Mouse (Mus musculus) heart, adult 2 months (tissue): ENCODE data around the gene Med15. TPM values are rescaled to one million over a fixed set of nuclear protein-coding genes. Genes with fewer than 3 reads are reported as not detected.

Experiments used
- DNase-seq, 2 experiments: peaks; one replicate each; pipeline ENCODE4 v3.0.0; 2021
- H3K27ac ChIP-seq: fragments of 200-600 bp; 2 replicates; pipeline ENCODE4 v1.8.1; 2022
- H3K27me3 ChIP-seq: fragments of 200-500 bp; 2 replicates; pipeline ENCODE4 v1.6.1; 2012; ENCODE audit warnings: mild to moderate bottlenecking, low read length, inconsistent platforms, mixed read lengths; ENCODE audit not compliant: control insufficient read depth, insufficient read depth
- H3K36me3 ChIP-seq: fragments of 200-500 bp; 2 replicates; pipeline ENCODE4 v1.6.1; 2012; ENCODE audit warnings: low read length, inconsistent platforms; ENCODE audit not compliant: control insufficient read depth, insufficient read depth
- H3K4me1 ChIP-seq: fragments of 200-500 bp; 2 replicates; pipeline ENCODE4 v1.6.1; 2011; ENCODE audit warnings: low read length; ENCODE audit not compliant: control insufficient read depth, insufficient read depth
- H3K4me3 ChIP-seq: fragments of 200-600 bp; 2 replicates; pipeline ENCODE4 v1.8.1; 2022
- H3K79me2 ChIP-seq: fragments of 200-500 bp; replicated peaks from 2 replicates; pipeline ENCODE4 v1.6.1; 2012; ENCODE audit warnings: mild to moderate bottlenecking, inconsistent platforms, low read length, moderate library complexity, mixed read lengths; ENCODE audit not compliant: control insufficient read depth, insufficient read depth
- H3K9ac ChIP-seq: fragments of 200-500 bp; 2 replicates; pipeline ENCODE4 v1.6.1; 2012; ENCODE audit warnings: low read depth, mild to moderate bottlenecking, control low read depth, inconsistent platforms, low read length, mixed read lengths
- CTCF ChIP-seq: fragments of 200-600 bp; IDR thresholded peaks from 2 replicates; pipeline ENCODE4 v1.8.1; 2022; ENCODE audit warnings: antibody characterized with exemption, mild to moderate bottlenecking, moderate library complexity
- EP300 ChIP-seq: fragments of 200-500 bp; IDR thresholded peaks from 2 replicates; pipeline ENCODE4 v1.6.1; 2011; ENCODE audit warnings: low read depth, low read length, control low read depth; ENCODE audit not compliant: insufficient read depth
- POLR2A ChIP-seq: fragments of 200-500 bp; IDR thresholded peaks from 2 replicates; pipeline ENCODE4 v1.6.1; 2011; ENCODE audit warnings: mild to moderate bottlenecking, low read depth, low read length, control low read depth; ENCODE audit not compliant: insufficient read depth
- WGBS: fragments of 180-500 bp; shearing (Covaris S2); methylation state at CpG from one replicate; pipeline ENCODE4 v1.1.7; 2018; 5-methylcytosine and 5-hydroxymethylcytosine counted together
- intact Hi-C: fragments of 180-260 bp; cut with DNase I; formaldehyde crosslinking; loops from one replicate; pipeline ENCODE4 v1.15.1; 2025
- polyA plus RNA-seq: library from polyadenylated mRNA; depleted of rRNA; stranded (reverse); fragments of >200 nt; gene quantifications from 2 replicates; pipeline ENCODE4 v1.2.3, GENCODE M21; 2012
- total RNA-seq, 2 experiments: library from RNA; stranded (reverse); gene quantifications; 2 replicates each; pipeline ENCODE4 v1.2.3; 2021

Gene Med15
- total and polyA plus RNA-seq, 3 experiments = 21.5 to 44.3 (median 24.9) TPM

GRCm38 (mm10) chr16:17729974-17730373 lies 2.7 kb downstream of the Med15 start:
- intact Hi-C loops = loop anchor here (5.0 kb wide), 1 partner anchor 113 kb away; the partner anchor contains the start of gene Smpd4
- H3K9ac ChIP-seq = no peak overlapping the region
- H3K27ac ChIP-seq = no peak overlapping the region
- H3K4me1 ChIP-seq = peaks cover 1% of the 10 kb centered on the region
- H3K27me3 ChIP-seq = peaks cover 1% of the 10 kb centered on the region; the same call in 1 of the 2 replicates
- H3K36me3 ChIP-seq = no peaks in the 10 kb centered on the region
- TF ChIP-seq EP300 = no peak
- TF ChIP-seq POLR2A = no peak
- TF ChIP-seq CTCF = peak; percentile 47
- H3K4me3 ChIP-seq = no peak overlapping the region
- DNase-seq = no peak
- no peaks in the 10 kb centered on the region for H3K79me2 ChIP-seq

GRCm38 (mm10) chr16:17727179-17727861 lies 5.4 kb downstream of the Med15 start:
- no peak overlapping the region for H3K4me3 ChIP-seq
- intact Hi-C loops = loop anchor here (1.0 to 5.0 kb wide), 3 partner anchors 81 to 169 kb away; partner anchors contain the start of genes Ccdc74a and Smpd4

GRCm38 (mm10) chr16:17724448-17724847 lies 8.2 kb downstream of the Med15 start:
- Histone ChIP-seq H3K36me3 (0 out of 2 replicates have a peak, but pooled peaks cover 2% of the 10 kb centered on the region), H3K27me3 (no peaks in the 10 kb centered on the region), H3K4me1 (peaks cover 1% of the 10 kb centered on the region), H3K79me2 (no peaks in the 10 kb centered on the region; the same call in 1 of the 2 replicates), H3K4me3 (no peak overlapping the region), H3K9ac (no peak overlapping the region), H3K27ac (no peak overlapping the region)
- WGBS = 95% methylated on average over 3 of the region's 3 CpGs
- DNase-seq = no peak
- no peak for TF ChIP-seq EP300
- no peak for TF ChIP-seq CTCF
- TF ChIP-seq POLR2A = no peak
- intact Hi-C loops = loop anchor here (5.0 kb wide), 1 partner anchor 317 kb away; the partner anchor contains the start of genes Pi4ka and Snap29

More at GRCm38 (mm10) chr16:17727179-17727861, 5.4 kb downstream of the Med15 start:
- peak overlapping the region; percentile 50; the same call in 1 of the 2 replicates for H3K9ac ChIP-seq
- no peaks in the 10 kb centered on the region for H3K27me3 ChIP-seq
- H3K79me2 ChIP-seq = no peaks in the 10 kb centered on the region
- DNase-seq = peak; percentile 39 to 56
- H3K36me3 ChIP-seq = no peaks in the 10 kb centered on the region
- 13% methylated on average over 5 of the region's 5 CpGs for WGBS
- peaks cover 1% of the 10 kb centered on the region for H3K4me1 ChIP-seq
- H3K27ac ChIP-seq = no peak overlapping the region; the same call in 1 of the 2 replicates
- TF ChIP-seq POLR2A = peak; percentile 41; the same call in 1 of the 2 replicates
- TF ChIP-seq CTCF = peak; percentile 77
- no peak for TF ChIP-seq EP300

GRCm38 (mm10) chr16:17723325-17723626 lies 9.4 kb downstream of the Med15 start:
- H3K27me3 ChIP-seq = no peaks in the 10 kb centered on the region
- H3K4me3 ChIP-seq = no peak overlapping the region
- intact Hi-C loops = loop anchor here (5.0 kb wide), 1 partner anchor 316 kb away; the partner anchor contains the start of genes Pi4ka and Snap29
- WGBS = 64% methylated on average over 1 of the region's 1 CpGs
- H3K4me1 ChIP-seq = peaks cover 1% of the 10 kb centered on the region
- TF ChIP-seq POLR2A = no peak
- TF ChIP-seq CTCF = no peak
- TF ChIP-seq EP300 = no peak
- no peak overlapping the region for H3K9ac ChIP-seq
- no peak for DNase-seq
- H3K27ac ChIP-seq = no peak overlapping the region
- H3K79me2 ChIP-seq = no peaks in the 10 kb centered on the region; the same call in 1 of the 2 replicates
- 0 out of 2 replicates have a peak, but pooled peaks cover 2% of the 10 kb centered on the region for H3K36me3 ChIP-seq

GRCm38 (mm10) chr16:17722461-17723324 lies 10.0 kb downstream of the Med15 start:
- TF ChIP-seq CTCF = peak; percentile 62
- TF ChIP-seq POLR2A = peak; percentile 76
- TF ChIP-seq EP300 = no peak
- intact Hi-C loops = loop anchor here (5.0 kb wide), 1 partner anchor 315 kb away; the partner anchor contains the start of genes Pi4ka and Snap29
- Histone ChIP-seq H3K4me1 (peaks cover 1% of the 10 kb centered on the region), H3K9ac (peak overlapping the region; percentile 90), H3K4me3 (peak overlapping the region; percentile 100), H3K36me3 (0 out of 2 replicates have a peak, but pooled peaks cover 3% of the 10 kb centered on the region), H3K27me3 (no peaks in the 10 kb centered on the region), H3K79me2 (no peaks in the 10 kb centered on the region; the same call in 1 of the 2 replicates), H3K27ac (peak overlapping the region; percentile 94)
- WGBS = 2% methylated on average over 44 of the region's 44 CpGs
- peak; percentile 89 to 92 for DNase-seq
